Mouse (Mus musculus): ENCODE results near the gene Eme1.

The Eme1 gene

GRCm38 (mm10) chr11:94597319-94597718 is 56.4 kb downstream of the Eme1 start:
- peak; percentile 30 for DNase-seq (ENCODE audit: low spot score)

DNA sequence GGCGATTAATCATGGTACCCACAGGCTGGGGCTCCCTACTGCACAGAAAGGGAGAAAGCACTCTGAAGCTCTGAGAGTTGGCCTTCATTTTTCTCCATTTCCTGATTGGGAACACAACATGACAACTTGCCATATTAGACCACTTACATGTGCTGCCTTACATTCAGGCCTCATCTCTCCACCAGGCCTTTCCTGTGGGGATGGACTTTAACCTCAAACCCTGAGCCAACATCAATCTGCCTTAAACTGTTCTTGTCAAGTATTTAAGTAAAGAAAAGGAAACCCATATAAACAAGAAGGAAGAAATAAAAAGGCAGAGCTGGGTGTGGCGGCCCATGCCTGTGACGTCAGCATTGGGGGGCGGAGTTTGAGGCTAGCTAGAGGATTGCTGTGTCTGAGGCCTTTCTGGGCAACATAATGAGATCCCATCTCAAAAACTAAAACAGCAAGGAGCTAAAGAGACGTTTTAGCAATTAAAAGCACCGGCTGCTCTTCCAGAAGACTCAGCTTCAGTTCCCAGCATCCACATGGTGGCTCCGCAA is 57.4 kb downstream of the Eme1 start:
- no peak for DNase-seq (ENCODE audit: low spot score)

Data from ovary, adult 18-20 months (tissue).